Mouse (Mus musculus): Measurements from ENCODE around the gene Best3. TPM values are rescaled to one million over a fixed set of nuclear protein-coding genes. Genes with fewer than 3 reads are reported as not detected.

The Best3 gene
- polyA plus RNA-seq, 1 experiment: not detected

DNA sequence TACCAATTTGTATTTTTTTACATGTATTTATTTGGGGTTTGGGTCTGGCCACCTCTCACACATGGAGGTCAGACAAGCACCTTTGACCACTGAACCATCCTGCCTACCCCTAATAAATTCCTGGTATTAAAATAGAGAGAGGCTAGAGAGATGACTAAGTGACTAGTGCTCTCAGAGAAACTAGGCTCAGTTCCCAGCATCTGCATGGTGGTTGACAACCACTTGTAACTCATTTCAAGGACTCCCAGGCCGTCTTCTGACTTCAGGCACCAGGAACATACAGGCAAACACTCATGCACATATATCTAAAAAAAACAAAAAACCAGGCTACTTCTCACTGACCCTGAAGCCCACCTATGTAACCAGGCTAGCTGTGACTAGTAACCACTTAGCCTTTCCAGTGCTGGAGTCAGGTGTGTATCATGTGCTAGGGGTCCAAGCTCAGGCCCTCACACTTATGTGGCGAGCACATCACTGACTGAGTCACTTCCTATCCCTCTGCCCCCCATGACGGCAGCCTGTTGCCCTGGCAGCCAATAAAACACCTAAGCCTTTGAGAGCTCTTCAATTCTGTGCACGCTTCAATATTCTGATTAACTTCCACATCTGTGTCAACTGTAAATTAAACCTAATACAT lies 64.0 kb downstream of the Best3 start:
- no peak overlapping the region for H3K27ac ChIP-seq (ENCODE audit: insufficient read depth, low read length)
- H3K9me3 ChIP-seq (replicated peaks; ENCODE audit: control insufficient read depth, insufficient read depth, low read length, poor library complexity, severe bottlenecking): no peaks in the 10 kb centered on the region
- TF ChIP-seq POLR2A (IDR thresholded peaks at IDR 0.05; ENCODE audit: insufficient read depth, low read length) (no peak), EP300 (IDR thresholded peaks at IDR 0.05; ENCODE audit: insufficient read depth, low read depth, low read length) (no peak), CTCF (IDR thresholded peaks at IDR 0.05; ENCODE audit: low read depth, low read length) (no peak)
- H3K36me3 ChIP-seq (ENCODE audit: control insufficient read depth, insufficient read depth, low read length, poor library complexity, severe bottlenecking): peaks cover 56% of the 10 kb centered on the region
- no peaks in the 10 kb centered on the region for H3K4me1 ChIP-seq (ENCODE audit: control insufficient read depth, insufficient read depth, low read length)
- H3K27me3 ChIP-seq (ENCODE audit: control insufficient read depth, insufficient read depth, low read length, poor library complexity, severe bottlenecking): no peaks in the 10 kb centered on the region
- H3K4me3 ChIP-seq (ENCODE audit: low read depth, low read length): no peak overlapping the region
- no peak overlapping the region for H3K9ac ChIP-seq (ENCODE audit: low read depth, poor library complexity, severe bottlenecking)

DNA sequence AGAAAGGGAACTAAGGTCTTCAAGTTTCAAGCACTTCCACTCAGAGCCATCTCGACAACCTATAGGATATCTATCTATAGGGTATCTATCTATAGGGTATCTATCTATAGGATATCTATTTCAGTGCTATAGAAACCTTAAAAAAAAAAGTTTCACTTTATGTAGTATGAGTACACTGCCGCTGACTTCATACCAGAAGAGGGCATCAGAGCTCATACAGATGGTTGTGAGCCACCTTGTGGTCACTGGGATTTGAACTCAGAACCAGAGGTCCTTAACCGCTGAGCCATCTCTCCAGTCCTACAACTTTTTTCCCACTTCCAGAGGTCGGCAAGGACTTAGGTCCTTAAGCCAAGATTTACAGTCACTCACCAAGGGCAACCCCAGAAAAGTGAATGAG lies 69.6 kb downstream of the Best3 start:
- TF ChIP-seq POLR2A (IDR thresholded peaks at IDR 0.05; ENCODE audit: insufficient read depth, low read length) (no peak), CTCF (IDR thresholded peaks at IDR 0.05; ENCODE audit: low read depth, low read length) (no peak)
- H3K9ac ChIP-seq (ENCODE audit: low read depth, poor library complexity, severe bottlenecking): no peak overlapping the region
- H3K27ac ChIP-seq (ENCODE audit: insufficient read depth, low read length): no peak overlapping the region
- H3K4me3 ChIP-seq (ENCODE audit: low read depth, low read length): no peak overlapping the region
- H3K27me3 ChIP-seq (ENCODE audit: control insufficient read depth, insufficient read depth, low read length, poor library complexity, severe bottlenecking): no peaks in the 10 kb centered on the region
- H3K4me1 ChIP-seq (ENCODE audit: control insufficient read depth, insufficient read depth, low read length): no peaks in the 10 kb centered on the region
- peaks cover 96% of the 10 kb centered on the region for H3K36me3 ChIP-seq (ENCODE audit: control insufficient read depth, insufficient read depth, low read length, poor library complexity, severe bottlenecking)
- H3K9me3 ChIP-seq (replicated peaks; ENCODE audit: control insufficient read depth, insufficient read depth, low read length, poor library complexity, severe bottlenecking): no peaks in the 10 kb centered on the region

GRCm38 (mm10) chr10:117062894-117063253 lies 76.8 kb downstream of the Best3 start:
- Histone ChIP-seq H3K36me3 (ENCODE audit: control insufficient read depth, insufficient read depth, low read length, poor library complexity, severe bottlenecking) (peaks cover 45% of the 10 kb centered on the region), H3K9me3 (replicated peaks; ENCODE audit: control insufficient read depth, insufficient read depth, low read length, poor library complexity, severe bottlenecking) (no peaks in the 10 kb centered on the region), H3K27me3 (ENCODE audit: control insufficient read depth, insufficient read depth, low read length, poor library complexity, severe bottlenecking) (no peaks in the 10 kb centered on the region), H3K27ac (ENCODE audit: insufficient read depth, low read length) (no peak overlapping the region), H3K4me1 (ENCODE audit: control insufficient read depth, insufficient read depth, low read length) (no peaks in the 10 kb centered on the region), H3K9ac (ENCODE audit: low read depth, poor library complexity, severe bottlenecking) (peak overlapping the region; percentile 97), H3K4me3 (ENCODE audit: low read depth, low read length) (peak overlapping the region; percentile 97)
- TF ChIP-seq CTCF (IDR thresholded peaks at IDR 0.05; ENCODE audit: low read depth, low read length): no peak
- TF ChIP-seq EP300 (IDR thresholded peaks at IDR 0.05; ENCODE audit: insufficient read depth, low read depth, low read length): no peak
- no peak for TF ChIP-seq POLR2A (IDR thresholded peaks at IDR 0.05; ENCODE audit: insufficient read depth, low read length)

- peaks cover 42% of the 10 kb centered on the region for H3K36me3 ChIP-seq (ENCODE audit: control insufficient read depth, insufficient read depth, low read length, poor library complexity, severe bottlenecking)
- peak within 1 kb of the TSS; percentile 97 for H3K9ac ChIP-seq (ENCODE audit: low read depth, poor library complexity, severe bottlenecking)
- no peaks in the 10 kb centered on the region for H3K27me3 ChIP-seq (ENCODE audit: control insufficient read depth, insufficient read depth, low read length, poor library complexity, severe bottlenecking)
- H3K9me3 ChIP-seq (replicated peaks; ENCODE audit: control insufficient read depth, insufficient read depth, low read length, poor library complexity, severe bottlenecking): no peaks in the 10 kb centered on the region
- H3K4me1 ChIP-seq (ENCODE audit: control insufficient read depth, insufficient read depth, low read length): no peaks in the 10 kb centered on the region
- TF ChIP-seq CTCF (IDR thresholded peaks at IDR 0.05; ENCODE audit: low read depth, low read length) (no peak), EP300 (IDR thresholded peaks at IDR 0.05; ENCODE audit: insufficient read depth, low read depth, low read length) (no peak), POLR2A (IDR thresholded peaks at IDR 0.05; ENCODE audit: insufficient read depth, low read length) (peak; percentile 57)
- H3K4me3 ChIP-seq (ENCODE audit: low read depth, low read length): peak within 1 kb of the TSS; percentile 97
- H3K27ac ChIP-seq (ENCODE audit: insufficient read depth, low read length): peak within 1 kb of the TSS; percentile 79
These were observed 77.3 kb downstream of the Best3 start, which contains the start of gene Cct2 for GRCm38 (mm10) chr10:117063254-117064021. Gene Cct2 (minus strand): TSS chr10:117063814.

DNA sequence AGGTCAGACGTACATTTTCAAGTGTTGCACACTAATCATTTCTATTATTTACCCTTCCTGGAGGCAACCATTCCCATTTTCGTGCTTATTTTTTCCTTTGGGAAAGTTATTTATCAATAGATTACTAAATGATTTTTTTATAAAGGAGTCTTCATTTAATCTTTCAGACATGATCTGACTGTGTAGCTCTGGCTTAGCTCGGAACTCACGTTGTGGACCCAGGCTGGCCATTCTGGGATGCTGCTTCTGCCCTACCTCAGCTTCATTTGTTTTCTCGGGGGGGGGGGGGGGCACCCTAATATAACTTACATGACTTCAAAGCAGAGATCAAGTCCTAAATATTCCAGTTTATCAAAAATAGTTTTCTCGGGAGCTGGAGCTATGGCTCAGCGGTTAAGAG lies 78.0 kb downstream of the Best3 start:
- no peak for TF ChIP-seq POLR2A (IDR thresholded peaks at IDR 0.05; ENCODE audit: insufficient read depth, low read length)
- no peak for TF ChIP-seq CTCF (IDR thresholded peaks at IDR 0.05; ENCODE audit: low read depth, low read length)
- TF ChIP-seq EP300 (IDR thresholded peaks at IDR 0.05; ENCODE audit: insufficient read depth, low read depth, low read length): no peak
- Histone ChIP-seq H3K4me1 (ENCODE audit: control insufficient read depth, insufficient read depth, low read length) (no peaks in the 10 kb centered on the region), H3K27me3 (ENCODE audit: control insufficient read depth, insufficient read depth, low read length, poor library complexity, severe bottlenecking) (no peaks in the 10 kb centered on the region), H3K36me3 (ENCODE audit: control insufficient read depth, insufficient read depth, low read length, poor library complexity, severe bottlenecking) (peaks cover 35% of the 10 kb centered on the region), H3K4me3 (ENCODE audit: low read depth, low read length) (peak overlapping the region; percentile 49), H3K9me3 (replicated peaks; ENCODE audit: control insufficient read depth, insufficient read depth, low read length, poor library complexity, severe bottlenecking) (no peaks in the 10 kb centered on the region), H3K27ac (ENCODE audit: insufficient read depth, low read length) (no peak overlapping the region), H3K9ac (ENCODE audit: low read depth, poor library complexity, severe bottlenecking) (peak overlapping the region; percentile 64; the same call in 1 of the 2 replicates)

DNA sequence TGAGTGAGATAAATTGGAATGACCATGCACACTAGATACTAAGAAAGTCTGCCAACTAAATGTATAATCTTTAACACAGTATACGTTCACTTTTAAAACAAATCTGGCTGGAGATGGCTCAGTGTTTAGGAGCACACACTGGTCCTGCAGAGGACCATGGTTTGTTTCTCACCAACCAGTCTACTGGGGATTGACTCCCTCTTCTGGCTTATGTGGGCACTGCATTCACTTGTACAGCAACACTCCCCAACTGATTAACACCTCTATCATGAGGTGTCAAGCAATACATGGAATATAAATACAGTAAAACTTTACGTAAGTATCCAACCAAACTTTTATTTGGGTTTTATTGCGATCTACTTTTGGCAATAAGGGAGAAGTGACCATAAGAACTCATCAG lies 83.0 kb downstream of the Best3 start:
- no peaks in the 10 kb centered on the region for H3K9me3 ChIP-seq (replicated peaks; ENCODE audit: control insufficient read depth, insufficient read depth, low read length, poor library complexity, severe bottlenecking)
- peaks cover 10% of the 10 kb centered on the region; the same call in 1 of the 2 replicates for H3K36me3 ChIP-seq (ENCODE audit: control insufficient read depth, insufficient read depth, low read length, poor library complexity, severe bottlenecking)
- no peak overlapping the region for H3K9ac ChIP-seq (ENCODE audit: low read depth, poor library complexity, severe bottlenecking)
- H3K4me3 ChIP-seq (ENCODE audit: low read depth, low read length): no peak overlapping the region
- no peaks in the 10 kb centered on the region for H3K4me1 ChIP-seq (ENCODE audit: control insufficient read depth, insufficient read depth, low read length)
- TF ChIP-seq POLR2A (IDR thresholded peaks at IDR 0.05; ENCODE audit: insufficient read depth, low read length): no peak
- TF ChIP-seq EP300 (IDR thresholded peaks at IDR 0.05; ENCODE audit: insufficient read depth, low read depth, low read length): no peak
- TF ChIP-seq CTCF (IDR thresholded peaks at IDR 0.05; ENCODE audit: low read depth, low read length): no peak
- no peaks in the 10 kb centered on the region for H3K27me3 ChIP-seq (ENCODE audit: control insufficient read depth, insufficient read depth, low read length, poor library complexity, severe bottlenecking)
- no peak overlapping the region for H3K27ac ChIP-seq (ENCODE audit: insufficient read depth, low read length)

All from ES-Bruce4 (cell line).